Mouse (Mus musculus) embryonic facial prominence, embryonic 14.5 days (tissue): Measurements from ENCODE around the gene Bmpr1a. TPM values are rescaled to one million over a fixed set of nuclear protein-coding genes. Genes with fewer than 3 reads are reported as not detected.
"Not testable (repeated sequence)": the region's sequence is repeated elsewhere in the genome, so short reads cannot be mapped to it uniquely, and the experiment has no call there.

ENCODE experiments used
- ATAC-seq: fragments of 200-750 bp; cut with Nextera tagmentation; 2 replicates; pipeline ENCODE4 v1.8.0; 2017; ENCODE audit warnings: low read depth, moderate number of reproducible peaks, moderate TSS enrichment
- DNase-seq: peaks from one replicate; pipeline ENCODE4 v3.0.0-alpha.2; 2015; ENCODE audit warnings: low spot score
- H3K27ac ChIP-seq: fragments of 300-500 bp; sonication (generic); replicated peaks from 2 replicates; pipeline ENCODE4 v1.5.1; 2014; ENCODE audit warnings: low read depth, mild to moderate bottlenecking, low read length, moderate library complexity
- H3K27me3 ChIP-seq: fragments of 300-500 bp; sonication (generic); replicated peaks from 2 replicates; pipeline ENCODE4 v1.6.1; 2014; ENCODE audit warnings: low read length; ENCODE audit not compliant: control insufficient read depth, insufficient read depth
- H3K36me3 ChIP-seq: fragments of 300-500 bp; sonication (generic); 2 replicates; pipeline ENCODE4 v1.6.1; 2014; ENCODE audit warnings: low read length, mixed read lengths; ENCODE audit not compliant: control insufficient read depth, insufficient read depth
- H3K4me1 ChIP-seq: fragments of 300-500 bp; sonication (generic); 2 replicates; pipeline ENCODE4 v1.6.1; 2014; ENCODE audit warnings: antibody characterized with exemption, low read length; ENCODE audit not compliant: control insufficient read depth, insufficient read depth
- H3K4me2 ChIP-seq: fragments of 300-500 bp; sonication (generic); 2 replicates; pipeline ENCODE4 v1.6.1; 2014; ENCODE audit warnings: low read depth, mild to moderate bottlenecking, low read length, moderate library complexity, mixed read lengths
- H3K4me3 ChIP-seq: fragments of 300-500 bp; sonication (generic); 2 replicates; pipeline ENCODE4 v1.5.1; 2014; ENCODE audit warnings: low read depth, mild to moderate bottlenecking, low read length
- H3K9ac ChIP-seq: fragments of 300-500 bp; sonication (generic); 2 replicates; pipeline ENCODE4 v1.6.1; 2014; ENCODE audit warnings: low read depth, mild to moderate bottlenecking, low read length, moderate library complexity, mixed read lengths
- H3K9me3 ChIP-seq: fragments of 300-500 bp; sonication (generic); 2 replicates; pipeline ENCODE4 v1.6.1; 2016; ENCODE audit warnings: low read length; ENCODE audit not compliant: control insufficient read depth
- WGBS: fragments of 180-500 bp; shearing (Covaris S2); extraction: QIAGEN DNeasy Blood & Tissue Kit; methylation state at CpG from one replicate; pipeline ENCODE4 v1.1.7; 2014; 5-methylcytosine and 5-hydroxymethylcytosine counted together
- polyA plus RNA-seq: library from polyadenylated mRNA; unstranded; fragments of >200 nt; fragmentation: Nextera tagmentation; extraction: Ambion mirVana; gene quantifications from 2 replicates; pipeline ENCODE4 v1.2.1, GENCODE M21; 2014

Bmpr1a gene
- polyA plus RNA-seq, 1 experiment from 2014 or later = 65.0 TPM

DNA sequence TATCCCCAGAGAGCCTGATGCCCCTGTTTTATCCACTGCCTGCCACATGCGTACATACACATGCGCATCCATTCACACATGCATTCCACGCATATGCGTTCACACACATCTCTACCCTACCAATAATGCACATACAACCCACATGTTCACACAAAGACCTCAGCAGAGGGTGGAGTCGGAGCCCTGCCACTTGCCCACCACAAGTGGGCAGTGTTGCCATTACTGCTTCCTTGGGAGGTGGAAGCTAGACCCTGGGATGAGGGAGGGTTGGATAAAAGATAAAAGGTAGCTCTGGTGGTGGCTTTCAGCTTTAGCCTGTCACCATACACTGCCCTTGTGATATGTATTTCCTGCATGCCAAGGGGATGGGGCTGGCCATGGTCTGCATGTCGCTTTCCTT, 130.5 kb downstream of the Bmpr1a start:
- 84% methylated on average over 6 of the region's 6 CpGs for WGBS
- H3K27me3 ChIP-seq = no peaks in the 10 kb centered on the region
- H3K4me3 ChIP-seq = no peak overlapping the region
- H3K36me3 ChIP-seq = no peaks in the 10 kb centered on the region
- DNase-seq (no peak), ATAC-seq (0 out of 2 replicates have a peak, but pooled peaks have one; percentile 47)
- no peak overlapping the region for H3K9ac ChIP-seq
- H3K4me2 ChIP-seq = no peak overlapping the region
- no peaks in the 10 kb centered on the region for H3K4me1 ChIP-seq
- no peaks in the 10 kb centered on the region for H3K9me3 ChIP-seq
- H3K27ac ChIP-seq = no peak overlapping the region

GRCm38 (mm10) chr14:34371763-34372162, 131.4 kb downstream of the Bmpr1a start:
- Histone ChIP-seq H3K36me3 (no peaks in the 10 kb centered on the region), H3K4me2 (no peak overlapping the region), H3K9me3 (no peaks in the 10 kb centered on the region), H3K27me3 (no peaks in the 10 kb centered on the region), H3K4me1 (no peaks in the 10 kb centered on the region), H3K27ac (no peak overlapping the region), H3K9ac (no peak overlapping the region), H3K4me3 (no peak overlapping the region)
- DNase-seq = no peak
- 85% methylated on average over 2 of the region's 2 CpGs for WGBS
- ATAC-seq = no peak

GRCm38 (mm10) chr14:34370921-34371320, 132.2 kb downstream of the Bmpr1a start:
- Histone ChIP-seq H3K27ac (no peak overlapping the region), H3K4me2 (no peak overlapping the region), H3K4me3 (no peak overlapping the region), H3K27me3 (no peaks in the 10 kb centered on the region), H3K9ac (no peak overlapping the region), H3K4me1 (no peaks in the 10 kb centered on the region), H3K9me3 (no peaks in the 10 kb centered on the region), H3K36me3 (no peaks in the 10 kb centered on the region)
- 77% methylated on average over 3 of the region's 3 CpGs for WGBS
- no peak for DNase-seq
- no peak for ATAC-seq

DNA sequence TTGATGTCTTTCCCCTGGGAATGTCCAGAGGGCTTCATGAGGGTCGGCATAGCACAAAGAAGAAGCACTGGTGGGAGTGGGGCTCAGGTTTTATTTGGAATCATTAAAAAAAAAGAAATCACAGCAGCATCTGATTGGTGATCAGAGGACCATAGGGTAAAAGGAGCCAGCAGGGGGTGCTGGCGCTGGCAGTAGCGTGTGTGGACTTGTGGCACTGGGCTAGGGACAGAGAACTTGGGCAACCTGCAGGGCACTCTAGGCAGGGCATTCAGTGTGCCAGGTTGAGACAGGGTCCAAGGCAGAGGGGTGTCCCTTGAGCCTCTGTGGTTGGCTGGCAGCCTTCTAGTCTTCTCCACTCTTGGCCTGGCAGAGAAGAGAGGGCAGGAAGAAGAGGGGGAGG, 132.9 kb downstream of the Bmpr1a start:
- no peaks in the 10 kb centered on the region for H3K9me3 ChIP-seq
- no peak overlapping the region for H3K27ac ChIP-seq
- 49% methylated on average over 3 of the region's 3 CpGs for WGBS
- H3K4me1 ChIP-seq = no peaks in the 10 kb centered on the region
- H3K36me3 ChIP-seq = no peaks in the 10 kb centered on the region
- DNase-seq (no peak), ATAC-seq (no peak)
- H3K4me2 ChIP-seq = no peak overlapping the region
- H3K27me3 ChIP-seq = no peaks in the 10 kb centered on the region
- no peak overlapping the region for H3K9ac ChIP-seq
- H3K4me3 ChIP-seq = no peak overlapping the region

- Histone ChIP-seq H3K4me2 (no peak overlapping the region), H3K4me1 (no peaks in the 10 kb centered on the region), H3K27me3 (no peaks in the 10 kb centered on the region), H3K9me3 (no peaks in the 10 kb centered on the region), H3K36me3 (no peaks in the 10 kb centered on the region), H3K27ac (no peak overlapping the region), H3K4me3 (no peak overlapping the region), H3K9ac (no peak overlapping the region)
- 92% methylated on average over 2 of the region's 2 CpGs for WGBS
- no peak for ATAC-seq
- no peak for DNase-seq
Measured at GRCm38 (mm10) chr14:34365147-34365507, 138.0 kb downstream of the Bmpr1a start.

DNA sequence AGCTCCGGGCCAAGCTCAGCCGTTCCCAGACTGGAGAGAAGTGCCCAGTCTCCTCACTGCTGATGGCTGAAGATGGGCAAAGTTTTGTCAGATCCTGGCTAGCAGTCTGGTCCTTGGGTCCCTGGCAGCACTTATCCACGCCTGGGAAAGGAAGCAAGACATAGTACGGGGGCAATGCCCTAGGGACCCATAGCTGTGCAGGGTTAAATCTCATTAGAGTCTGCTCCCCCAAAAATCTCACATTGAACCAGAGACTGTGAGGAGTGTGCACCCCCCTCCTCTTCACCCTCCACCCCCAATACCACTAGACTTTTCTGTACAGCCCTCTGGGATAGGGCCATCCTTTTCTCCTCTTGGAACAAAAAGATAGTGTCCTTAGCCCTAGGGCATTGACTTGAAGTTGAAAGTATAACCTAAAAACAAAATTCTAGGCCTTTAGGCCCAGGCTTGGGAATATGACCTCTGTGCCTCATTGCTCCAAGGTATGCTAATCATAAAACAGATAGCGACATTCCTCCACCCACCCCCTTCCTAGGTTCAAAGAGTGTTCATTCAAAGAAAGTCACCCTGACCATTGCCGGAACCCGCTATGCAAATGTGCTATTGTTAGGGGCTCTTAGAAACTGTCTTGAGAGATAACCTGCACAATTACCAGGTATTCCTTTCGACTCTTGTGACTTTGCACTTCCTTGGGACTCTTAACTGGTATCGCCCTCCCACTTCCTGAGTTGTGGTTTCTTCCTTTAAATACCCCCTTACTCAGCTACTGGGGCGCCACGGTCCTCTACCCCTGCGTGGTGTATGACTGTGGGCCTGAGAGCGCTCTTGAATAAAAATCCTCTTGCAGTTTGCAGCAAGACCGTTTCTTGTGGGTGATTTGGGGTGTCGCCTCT, 138.6 kb downstream of the Bmpr1a start:
- H3K4me1 ChIP-seq, DNase-seq, H3K27ac ChIP-seq, H3K36me3 ChIP-seq, H3K9ac ChIP-seq, ATAC-seq, H3K27me3 ChIP-seq, H3K9me3 ChIP-seq: not testable (repeated sequence)
- Histone ChIP-seq H3K4me3 (peak overlapping the region; percentile 46), H3K4me2 (peak overlapping the region; percentile 83)
- WGBS = 76% methylated on average over 14 of the region's 15 CpGs

DNA sequence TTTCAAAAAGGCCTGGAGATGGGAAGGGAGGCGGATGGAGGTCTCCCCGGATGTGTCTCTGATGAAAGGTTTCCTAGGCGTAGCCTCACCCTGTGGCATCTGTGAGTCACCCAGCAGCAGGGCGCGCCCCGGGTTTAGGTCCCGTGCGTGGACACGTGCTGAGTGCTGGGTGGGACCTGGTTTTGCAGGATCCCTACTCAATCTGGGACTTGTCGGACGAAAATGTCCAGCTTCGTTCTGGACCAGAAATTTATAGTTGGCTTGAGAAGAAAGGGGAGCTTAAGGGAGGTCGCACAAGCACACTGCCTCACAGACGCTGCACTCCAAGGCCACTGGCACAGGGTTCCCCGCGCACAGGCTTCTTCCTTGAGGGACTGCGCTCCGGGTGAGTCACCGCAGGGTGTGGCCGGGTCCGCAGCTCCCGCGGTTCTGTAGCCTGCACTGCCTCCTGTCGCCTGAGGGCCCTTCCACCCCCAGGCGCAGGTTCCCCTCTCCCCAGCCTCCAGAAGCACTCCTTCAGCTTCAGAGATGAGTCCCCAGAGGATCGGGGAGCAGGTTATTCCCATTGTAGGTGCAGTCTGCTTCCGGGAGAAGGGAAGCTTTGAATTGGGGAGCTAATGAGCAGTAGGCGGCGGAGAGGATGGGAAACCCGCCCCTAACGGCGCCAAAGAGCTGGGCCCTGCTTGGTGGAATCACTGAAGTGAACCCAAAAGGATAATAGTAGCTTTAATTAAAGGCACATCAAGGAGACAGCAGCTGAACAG, 139.5 kb downstream of the Bmpr1a start:
- H3K4me2 ChIP-seq = peak overlapping the region; percentile 83
- WGBS = 1% methylated on average over 31 of the region's 32 CpGs
- H3K27ac ChIP-seq = no peak overlapping the region
- peak overlapping the region; percentile 46 for H3K4me3 ChIP-seq
- peak overlapping the region; percentile 59 for H3K9ac ChIP-seq
- no peaks in the 10 kb centered on the region for H3K27me3 ChIP-seq
- no peaks in the 10 kb centered on the region for H3K4me1 ChIP-seq
- no peaks in the 10 kb centered on the region for H3K36me3 ChIP-seq
- H3K9me3 ChIP-seq = no peaks in the 10 kb centered on the region
- DNase-seq = peak; percentile 81
- ATAC-seq = peak; percentile 88

DNA sequence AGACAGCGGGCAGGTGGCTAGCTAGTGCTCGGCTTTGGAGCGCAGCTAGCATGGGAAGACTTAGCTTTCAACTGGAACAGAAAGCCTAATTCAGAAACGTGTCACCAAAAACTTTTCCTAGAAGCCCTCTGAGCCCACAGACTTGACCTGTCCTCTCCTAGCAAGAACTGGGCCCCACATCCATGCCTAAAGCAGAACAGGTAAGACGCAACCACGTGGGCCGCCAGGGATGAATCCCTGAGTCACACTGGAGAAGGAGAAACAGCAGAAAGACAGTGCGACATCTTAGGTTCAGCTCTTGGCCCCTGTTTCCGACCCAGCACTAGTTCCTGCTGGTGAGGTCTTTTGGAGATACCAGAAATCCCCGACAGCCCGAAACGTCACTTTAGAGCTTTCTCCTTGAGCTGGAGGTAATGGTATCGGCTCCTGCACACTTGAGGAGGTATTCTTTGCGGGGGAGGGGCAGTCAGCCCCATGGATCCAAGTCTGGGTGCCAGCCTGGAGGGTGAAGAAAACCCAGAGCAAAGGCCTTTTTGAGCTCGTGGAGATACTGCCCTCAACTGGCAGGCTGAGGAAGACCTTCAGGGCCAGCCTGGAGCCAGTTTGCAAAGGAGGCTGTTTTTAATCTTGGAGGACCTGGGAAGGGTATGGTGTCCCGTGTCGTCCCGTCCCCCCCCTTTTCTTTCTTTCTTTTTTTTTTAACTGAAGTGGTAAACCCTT, 140.3 kb downstream of the Bmpr1a start:
- 28% methylated on average over 18 of the region's 18 CpGs for WGBS
- H3K36me3 ChIP-seq = no peaks in the 10 kb centered on the region
- peak overlapping the region; percentile 59 for H3K9ac ChIP-seq
- peak overlapping the region; percentile 83 for H3K4me2 ChIP-seq
- ATAC-seq (peak; percentile 54), DNase-seq (peak; percentile 82)
- no peaks in the 10 kb centered on the region for H3K4me1 ChIP-seq
- no peak overlapping the region for H3K27ac ChIP-seq
- no peaks in the 10 kb centered on the region for H3K9me3 ChIP-seq
- no peaks in the 10 kb centered on the region for H3K27me3 ChIP-seq
- peak overlapping the region; percentile 46 for H3K4me3 ChIP-seq
